Mouse (Mus musculus) left cerebral cortex, adult 11 months (tissue): ENCODE results near the gene Olfr589.
"Not testable (repeated sequence)": the region's sequence is repeated elsewhere in the genome, so short reads cannot be mapped to it uniquely, and the experiment has no call there.

ENCODE experiments used
- DNase-seq: peaks from one replicate; pipeline ENCODE4 v3.0.0; 2022; ENCODE audit warnings: low spot score

The Olfr589 gene

GRCm38 (mm10) chr7:103156256-103156655 lies at the start of gene Olfr589:
Gene Olfr589, minus strand, starts transcription at chr7:103156356.
- DNase-seq = no peak

- not testable (repeated sequence) for DNase-seq
These were observed 28.3 kb upstream of the Olfr589 start, which contains the start of gene Olfr592 for GRCm38 (mm10) chr7:103184503-103184902. Gene Olfr592, plus strand, starts transcription at chr7:103184803.

GRCm38 (mm10) chr7:103178240-103178639 lies 22.1 kb upstream of the Olfr589 start, which contains the start of gene Olfr591:
Gene Olfr591, minus strand, starts transcription at chr7:103178340.
- no peak for DNase-seq

- DNase-seq = no peak
These were observed 13.5 kb upstream of the Olfr589 start for GRCm38 (mm10) chr7:103169697-103170096.

GRCm38 (mm10) chr7:103140579-103140978 lies 15.6 kb downstream of the Olfr589 start, which contains the start of gene Olfr588-ps1:
Gene Olfr588-ps1, plus strand, starts transcription at chr7:103140879.
- DNase-seq = no peak

- DNase-seq = no peak
These were observed 30.6 kb downstream of the Olfr589 start, which contains the start of gene Olfr586 for GRCm38 (mm10) chr7:103125538-103125937. Gene Olfr586, minus strand, starts transcription at chr7:103125638.

- no peak for DNase-seq
These were observed 36.8 kb downstream of the Olfr589 start for GRCm38 (mm10) chr7:103119406-103119805.
